Mouse (Mus musculus) embryonic facial prominence, embryonic 11.5 days (tissue): ENCODE results near the gene Secisbp2. TPM values are rescaled to one million over a fixed set of nuclear protein-coding genes. Genes with fewer than 3 reads are reported as not detected.

ENCODE experiments used
- ATAC-seq: fragments of 200-750 bp; cut with Nextera tagmentation; replicated peaks from 2 replicates; pipeline ENCODE4 v1.8.0; 2017; ENCODE audit warnings: low read depth; ENCODE audit not compliant: insufficient number of reproducible peaks, low FRiP score, low TSS enrichment
- DNase-seq: peaks from one replicate; pipeline ENCODE4 v3.0.0-alpha.2; 2015; ENCODE audit warnings: low spot score
- H3K27ac ChIP-seq: fragments of 300-500 bp; sonication (generic); replicated peaks from 2 replicates; pipeline ENCODE4 v1.5.1; 2014; ENCODE audit warnings: mild to moderate bottlenecking, low read depth, low read length, control low read depth
- H3K27me3 ChIP-seq: fragments of 300-500 bp; sonication (generic); 2 replicates; pipeline ENCODE4 v1.6.1; 2014; ENCODE audit warnings: mild to moderate bottlenecking, low read length, moderate library complexity, mixed read lengths; ENCODE audit not compliant: control insufficient read depth, insufficient read depth
- H3K36me3 ChIP-seq: fragments of 300-500 bp; sonication (generic); replicated peaks from 2 replicates; pipeline ENCODE4 v1.6.1; 2014; ENCODE audit warnings: low read depth, mild to moderate bottlenecking, low read length, moderate library complexity, mixed read lengths; ENCODE audit not compliant: control insufficient read depth, insufficient read depth
- H3K4me1 ChIP-seq: fragments of 300-500 bp; sonication (generic); 2 replicates; pipeline ENCODE4 v1.6.1; 2014; ENCODE audit warnings: low read length, mixed read lengths; ENCODE audit not compliant: control insufficient read depth, insufficient read depth
- H3K4me2 ChIP-seq: fragments of 300-500 bp; sonication (generic); 2 replicates; pipeline ENCODE4 v1.6.1; 2014; ENCODE audit warnings: low read depth, mild to moderate bottlenecking, control low read depth, low read length, moderate library complexity
- H3K4me3 ChIP-seq: fragments of 300-500 bp; sonication (generic); 2 replicates; pipeline ENCODE4 v1.5.1; 2014; ENCODE audit warnings: low read depth, low read length, control low read depth
- H3K9ac ChIP-seq: fragments of 300-500 bp; sonication (generic); replicated peaks from 2 replicates; pipeline ENCODE4 v1.6.1; 2014; ENCODE audit warnings: mild to moderate bottlenecking, control low read depth, low read length
- H3K9me3 ChIP-seq: fragments of 300-500 bp; sonication (generic); replicated peaks from 2 replicates; pipeline ENCODE4 v1.6.1; 2016; ENCODE audit warnings: mild to moderate bottlenecking, low read length, inconsistent platforms, mixed read lengths; ENCODE audit not compliant: control insufficient read depth
- WGBS: fragments of 180-500 bp; shearing (Covaris S2); extraction: QIAGEN DNeasy Blood & Tissue Kit; methylation state at CpG from one replicate; pipeline ENCODE4 v1.1.7; 2014; 5-methylcytosine and 5-hydroxymethylcytosine counted together
- polyA plus RNA-seq: library from polyadenylated mRNA; unstranded; fragments of >200 nt; fragmentation: Nextera tagmentation; extraction: Ambion mirVana; gene quantifications from 2 replicates; pipeline ENCODE4 v1.2.1, GENCODE M21; 2014

The Secisbp2 gene
- polyA plus RNA-seq, 1 experiment from 2014 or later = 18.6 TPM

DNA sequence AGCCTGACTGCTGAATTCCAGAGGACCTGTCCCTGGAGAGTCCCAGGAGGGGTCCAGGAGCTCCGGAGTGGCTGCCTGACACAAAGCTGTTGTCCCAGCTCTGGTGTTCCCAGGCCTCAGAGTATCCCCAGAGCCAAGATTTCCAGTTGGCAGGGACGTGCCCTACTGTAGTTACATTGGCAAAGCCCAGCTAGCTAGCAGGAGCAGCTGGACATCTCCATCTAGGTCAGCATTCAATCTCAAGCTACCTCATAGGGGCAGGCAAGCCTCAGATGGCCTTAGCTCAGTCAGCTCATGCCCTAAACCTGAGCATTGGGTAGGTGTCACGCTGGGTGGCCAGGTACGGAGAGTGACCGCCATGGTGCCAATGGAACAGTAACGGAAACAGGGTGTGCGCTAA, 80.0 kb downstream of the Secisbp2 start:
- DNase-seq (no peak), ATAC-seq (no peak)
- Histone ChIP-seq H3K27ac (no peak overlapping the region), H3K9ac (no peak overlapping the region), H3K4me2 (no peak overlapping the region), H3K4me3 (no peak overlapping the region), H3K36me3 (no peaks in the 10 kb centered on the region), H3K9me3 (no peaks in the 10 kb centered on the region), H3K4me1 (no peaks in the 10 kb centered on the region), H3K27me3 (no peaks in the 10 kb centered on the region)
- WGBS = 87% methylated on average over 7 of the region's 7 CpGs

DNA sequence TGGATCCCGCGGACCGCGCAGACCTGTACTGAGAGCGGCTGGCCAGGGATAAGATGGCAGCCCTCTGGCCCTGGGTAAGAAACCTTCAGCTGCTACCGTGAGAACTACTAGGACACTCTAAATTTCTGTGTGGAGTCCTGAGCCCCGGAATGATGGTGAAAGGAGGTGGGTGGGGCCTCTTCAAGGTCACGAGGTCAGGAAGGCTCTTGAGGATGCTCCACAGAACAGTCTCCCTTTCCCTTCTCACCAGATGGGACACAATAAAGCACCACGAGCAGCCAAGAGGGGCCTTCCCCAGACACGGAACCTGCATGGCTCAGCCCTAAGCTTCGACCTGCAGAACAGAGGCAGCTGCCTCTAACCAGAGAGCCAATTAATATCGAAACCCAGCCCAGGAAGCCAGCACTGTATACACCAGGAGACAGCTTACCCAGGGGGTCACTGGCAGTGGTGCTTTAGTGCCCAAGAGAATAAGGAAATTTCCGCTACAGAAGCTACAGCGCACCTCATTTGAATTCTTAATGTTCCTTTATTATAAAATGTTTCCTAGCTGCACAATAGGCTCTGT, 80.7 kb downstream of the Secisbp2 start:
- WGBS = 72% methylated on average over 14 of the region's 14 CpGs
- H3K27ac ChIP-seq = no peak overlapping the region
- no peaks in the 10 kb centered on the region for H3K27me3 ChIP-seq
- no peak overlapping the region for H3K4me2 ChIP-seq
- 0 out of 2 replicates have a peak, but pooled peaks have one; percentile 40 for ATAC-seq
- DNase-seq = no peak
- H3K4me1 ChIP-seq = no peaks in the 10 kb centered on the region
- no peaks in the 10 kb centered on the region for H3K36me3 ChIP-seq
- H3K9me3 ChIP-seq = no peaks in the 10 kb centered on the region
- H3K9ac ChIP-seq = no peak overlapping the region
- H3K4me3 ChIP-seq = no peak overlapping the region

Other genes starting within 250 kb of the Secisbp2 start
- gene S1pr3, start 243.1 kb upstream of the Secisbp2 start, polyA plus RNA-seq = 96.6 and 102 TPM in 2 replicates
- 1.9 and 2.5 TPM in 2 replicates for gene Shc3, start 82.3 kb upstream of the Secisbp2 start, polyA plus RNA-seq
- 407 and 422 TPM in 2 replicates for gene Cks2, start 6.5 kb upstream of the Secisbp2 start, polyA plus RNA-seq
- gene Sema4d, start 142.1 kb downstream of the Secisbp2 start, polyA plus RNA-seq = 5.4 and 6.7 TPM in 2 replicates
- 57.1 and 62.0 TPM in 2 replicates for gene Gadd45g, start 195.0 kb downstream of the Secisbp2 start, polyA plus RNA-seq